Mouse (Mus musculus): Measurements from ENCODE around the gene 2410002F23Rik. TPM values are rescaled to one million over a fixed set of nuclear protein-coding genes. Genes with fewer than 3 reads are reported as not detected.

Gene 2410002F23Rik
- total RNA-seq, 1 experiment, result 127 TPM

GRCm38 (mm10) chr7:44239913-44240312 is 6.6 kb upstream of the 2410002F23Rik start:
- no peaks in the 10 kb centered on the region for H3K9me3 ChIP-seq (ENCODE audit: control insufficient read depth, insufficient read depth, low read depth, low read length)
- H3K27ac ChIP-seq (ENCODE audit: insufficient read depth, low read depth, low read length, poor library complexity, severe bottlenecking), result no peak overlapping the region
- H3K4me1 ChIP-seq (ENCODE audit: control insufficient read depth in 2 of 2, insufficient read depth in 2 of 2, low read length in 2 of 2, poor library complexity in 1 of 2), result peaks cover 0 to 6% of the 10 kb centered on the region in 2 experiments; a peak in 1 of 4 replicates
- no peak for TF ChIP-seq CHD2 (IDR thresholded peaks at IDR 0.05; ENCODE audit: low read depth, low read length)
- TF ChIP-seq MAFK (IDR thresholded peaks at IDR 0.05; ENCODE audit: insufficient read depth, low read depth, low read length), result no peak
- TF ChIP-seq HCFC1 (IDR thresholded peaks at IDR 0.05; ENCODE audit: borderline replicate concordance, insufficient read depth, low read length), result no peak
- no peak for TF ChIP-seq ZC3H11A (IDR thresholded peaks at IDR 0.05; ENCODE audit: borderline replicate concordance, low read depth, low read length)
- TF ChIP-seq ZNF384 (IDR thresholded peaks at IDR 0.05; ENCODE audit: low read depth, low read length), result no peak
- H3K36me3 ChIP-seq (ENCODE audit: control insufficient read depth, insufficient read depth, low read length, poor library complexity, severe bottlenecking), result no peaks in the 10 kb centered on the region; the same call in 1 of the 2 replicates
- in situ Hi-C loops (cut with MboI; ENCODE audit: low sequenced_read_pairs in 2 of 2, unreplicated experiment in 2 of 2), result no loop called here
- H3K4me3 ChIP-seq (ENCODE audit: insufficient read depth in 1 of 2, low read depth in 1 of 2, low read length in 2 of 2, poor library complexity in 1 of 2, severe bottlenecking in 1 of 2), result no peak overlapping the region
- DNase-seq (ENCODE audit: low read depth, low spot score), result no peak
- no peak overlapping the region for H3K9ac ChIP-seq (ENCODE audit: insufficient read depth, low read depth, low read length, poor library complexity, severe bottlenecking)

- in situ Hi-C loops (cut with MboI; ENCODE audit: low sequenced_read_pairs in 2 of 2, unreplicated experiment in 2 of 2), result no loop called here
- Histone ChIP-seq H3K9me3 (ENCODE audit: control insufficient read depth, insufficient read depth, low read depth, low read length) (no peaks in the 10 kb centered on the region), H3K4me3 (ENCODE audit: insufficient read depth in 1 of 2, low read depth in 1 of 2, low read length in 2 of 2, poor library complexity in 1 of 2, severe bottlenecking in 1 of 2) (no peak overlapping the region), H3K9ac (ENCODE audit: insufficient read depth, low read depth, low read length, poor library complexity, severe bottlenecking) (no peak overlapping the region), H3K27ac (ENCODE audit: insufficient read depth, low read depth, low read length, poor library complexity, severe bottlenecking) (peak overlapping the region; percentile 53; the same call in 1 of the 2 replicates), H3K4me1 (ENCODE audit: control insufficient read depth in 2 of 2, insufficient read depth in 2 of 2, low read length in 2 of 2, poor library complexity in 1 of 2) (peaks cover 0 to 9% of the 10 kb centered on the region in 2 experiments; a peak in 1 of 4 replicates), H3K36me3 (ENCODE audit: control insufficient read depth, insufficient read depth, low read length, poor library complexity, severe bottlenecking) (no peaks in the 10 kb centered on the region; the same call in 1 of the 2 replicates)
- TF ChIP-seq ZNF384 (IDR thresholded peaks at IDR 0.05; ENCODE audit: low read depth, low read length) (no peak), ZC3H11A (IDR thresholded peaks at IDR 0.05; ENCODE audit: borderline replicate concordance, low read depth, low read length) (no peak), CHD2 (IDR thresholded peaks at IDR 0.05; ENCODE audit: low read depth, low read length) (no peak), MAFK (IDR thresholded peaks at IDR 0.05; ENCODE audit: insufficient read depth, low read depth, low read length) (no peak), HCFC1 (IDR thresholded peaks at IDR 0.05; ENCODE audit: borderline replicate concordance, insufficient read depth, low read length) (no peak)
- DNase-seq (ENCODE audit: low read depth, low spot score), result no peak
These were observed 5.8 kb upstream of the 2410002F23Rik start for GRCm38 (mm10) chr7:44240712-44241111.

DNA sequence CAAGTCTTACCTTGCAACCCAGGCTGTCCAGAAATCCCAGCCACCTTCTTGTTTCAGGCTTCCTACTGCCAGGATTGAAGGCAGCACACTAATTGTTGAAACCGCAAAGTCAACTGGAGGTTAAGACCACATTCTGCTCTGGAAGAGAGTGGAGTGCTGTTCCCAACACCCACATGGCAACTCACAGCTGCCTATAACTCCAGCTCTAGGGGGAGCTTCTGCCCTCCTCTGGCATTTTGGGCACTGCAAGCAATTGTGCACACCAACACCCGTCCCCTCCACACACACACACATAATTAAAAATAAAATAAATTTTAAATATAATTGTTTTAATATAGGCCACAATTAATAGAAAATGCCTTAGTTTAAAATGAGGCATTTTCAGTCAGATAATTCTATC is 5.4 kb upstream of the 2410002F23Rik start:
- TF ChIP-seq HCFC1 (IDR thresholded peaks at IDR 0.05; ENCODE audit: borderline replicate concordance, insufficient read depth, low read length), result no peak
- no peak for TF ChIP-seq ZNF384 (IDR thresholded peaks at IDR 0.05; ENCODE audit: low read depth, low read length)
- no peak for TF ChIP-seq CHD2 (IDR thresholded peaks at IDR 0.05; ENCODE audit: low read depth, low read length)
- TF ChIP-seq ZC3H11A (IDR thresholded peaks at IDR 0.05; ENCODE audit: borderline replicate concordance, low read depth, low read length), result no peak
- TF ChIP-seq MAFK (IDR thresholded peaks at IDR 0.05; ENCODE audit: insufficient read depth, low read depth, low read length), result no peak
- Histone ChIP-seq H3K36me3 (ENCODE audit: control insufficient read depth, insufficient read depth, low read length, poor library complexity, severe bottlenecking) (no peaks in the 10 kb centered on the region; the same call in 1 of the 2 replicates), H3K9ac (ENCODE audit: insufficient read depth, low read depth, low read length, poor library complexity, severe bottlenecking) (no peak overlapping the region), H3K4me3 (ENCODE audit: insufficient read depth in 1 of 2, low read depth in 1 of 2, low read length in 2 of 2, poor library complexity in 1 of 2, severe bottlenecking in 1 of 2) (no peak overlapping the region), H3K27ac (ENCODE audit: insufficient read depth, low read depth, low read length, poor library complexity, severe bottlenecking) (no peak overlapping the region), H3K4me1 (ENCODE audit: control insufficient read depth in 2 of 2, insufficient read depth in 2 of 2, low read length in 2 of 2, poor library complexity in 1 of 2) (peaks cover 0 to 5% of the 10 kb centered on the region in 2 experiments; a peak in 1 of 4 replicates), H3K9me3 (ENCODE audit: control insufficient read depth, insufficient read depth, low read depth, low read length) (no peaks in the 10 kb centered on the region)
- in situ Hi-C loops (cut with MboI; ENCODE audit: low sequenced_read_pairs in 2 of 2, unreplicated experiment in 2 of 2), result no loop called here
- DNase-seq (ENCODE audit: low read depth, low spot score), result no peak

DNA sequence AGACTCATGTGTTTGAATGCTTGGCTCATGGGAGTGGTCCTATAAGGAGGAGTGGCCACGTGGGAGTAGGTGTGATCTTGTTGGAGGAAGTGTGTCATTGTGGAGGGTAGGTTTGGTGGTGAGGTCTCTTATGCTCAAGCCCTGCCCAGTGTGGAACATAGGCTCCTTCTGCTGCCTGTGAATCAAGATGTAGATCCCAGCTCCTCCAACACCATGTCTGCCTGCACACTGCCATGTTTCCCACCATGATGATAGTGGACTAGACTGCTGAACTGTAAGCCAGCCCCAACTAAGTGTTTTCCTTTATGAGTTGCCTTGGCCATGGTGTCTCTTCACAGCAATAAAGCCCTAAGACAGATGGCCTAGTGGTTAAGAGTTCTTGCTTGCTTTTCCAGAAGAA is 2.4 kb upstream of the 2410002F23Rik start:
- Histone ChIP-seq H3K9me3 (ENCODE audit: control insufficient read depth, insufficient read depth, low read depth, low read length) (no peaks in the 10 kb centered on the region), H3K4me3 (ENCODE audit: insufficient read depth in 1 of 2, low read depth in 1 of 2, low read length in 2 of 2, poor library complexity in 1 of 2, severe bottlenecking in 1 of 2) (no peak overlapping the region), H3K27ac (ENCODE audit: insufficient read depth, low read depth, low read length, poor library complexity, severe bottlenecking) (no peak overlapping the region), H3K9ac (ENCODE audit: insufficient read depth, low read depth, low read length, poor library complexity, severe bottlenecking) (no peak overlapping the region), H3K36me3 (ENCODE audit: control insufficient read depth, insufficient read depth, low read length, poor library complexity, severe bottlenecking) (peaks cover 12% of the 10 kb centered on the region), H3K4me1 (ENCODE audit: control insufficient read depth in 2 of 2, insufficient read depth in 2 of 2, low read length in 2 of 2, poor library complexity in 1 of 2) (peaks cover 0 to 6% of the 10 kb centered on the region in 2 experiments; a peak in 1 of 4 replicates)
- in situ Hi-C loops (cut with MboI; ENCODE audit: low sequenced_read_pairs in 2 of 2, unreplicated experiment in 2 of 2), result no loop called here
- no peak for TF ChIP-seq CHD2 (IDR thresholded peaks at IDR 0.05; ENCODE audit: low read depth, low read length)
- TF ChIP-seq ZC3H11A (IDR thresholded peaks at IDR 0.05; ENCODE audit: borderline replicate concordance, low read depth, low read length), result no peak
- TF ChIP-seq ZNF384 (IDR thresholded peaks at IDR 0.05; ENCODE audit: low read depth, low read length), result no peak
- TF ChIP-seq MAFK (IDR thresholded peaks at IDR 0.05; ENCODE audit: insufficient read depth, low read depth, low read length), result no peak
- TF ChIP-seq HCFC1 (IDR thresholded peaks at IDR 0.05; ENCODE audit: borderline replicate concordance, insufficient read depth, low read length), result no peak
- no peak for DNase-seq (ENCODE audit: low read depth, low spot score)

Data from ES-E14 (cell line).